Mouse (Mus musculus) liver, embryonic 12.5 days (tissue): ENCODE data around the gene Clic1. TPM values are rescaled to one million over a fixed set of nuclear protein-coding genes. Genes with fewer than 3 reads are reported as not detected.
A peak's percentile ranks its signal among the peaks of the same experiment; 100 is the strongest.
"Not testable (repeated sequence)": the region's sequence is repeated elsewhere in the genome, so short reads cannot be mapped to it uniquely, and the experiment has no call there.

Experiments
- ATAC-seq: fragments of 200-750 bp; cut with Nextera tagmentation; 2 replicates; pipeline ENCODE4 v1.8.0; 2017; ENCODE audit warnings: moderate number of reproducible peaks, mild to moderate bottlenecking, moderate library complexity
- H3K27ac ChIP-seq: fragments of 300-500 bp; sonication (generic); 2 replicates; pipeline ENCODE4 v1.5.1; 2016; ENCODE audit warnings: mild to moderate bottlenecking
- H3K27me3 ChIP-seq: fragments of 300-500 bp; sonication (generic); replicated peaks from 2 replicates; pipeline ENCODE4 v1.6.1; 2016; ENCODE audit warnings: mild to moderate bottlenecking, moderate library complexity
- H3K36me3 ChIP-seq: fragments of 300-500 bp; sonication (generic); 2 replicates; pipeline ENCODE4 v1.6.1; 2016; ENCODE audit warnings: mild to moderate bottlenecking, moderate library complexity
- H3K4me1 ChIP-seq: fragments of 300-500 bp; sonication (generic); 2 replicates; pipeline ENCODE4 v1.6.1; 2016
- H3K4me2 ChIP-seq: fragments of 300-500 bp; sonication (generic); 2 replicates; pipeline ENCODE4 v1.6.1; 2016; ENCODE audit warnings: mild to moderate bottlenecking, moderate library complexity
- H3K4me3 ChIP-seq: fragments of 300-500 bp; sonication (generic); 2 replicates; pipeline ENCODE4 v1.5.1; 2016; ENCODE audit warnings: mild to moderate bottlenecking, moderate library complexity
- H3K9ac ChIP-seq: fragments of 300-500 bp; sonication (generic); 2 replicates; pipeline ENCODE4 v1.6.1; 2016; ENCODE audit warnings: mild to moderate bottlenecking, moderate library complexity
- H3K9me3 ChIP-seq: fragments of 300-500 bp; sonication (generic); replicated peaks from 2 replicates; pipeline ENCODE4 v1.6.1; 2016; ENCODE audit warnings: mild to moderate bottlenecking, moderate library complexity
- WGBS: fragments of 180-500 bp; shearing (Covaris S2); methylation state at CpG from one replicate; pipeline ENCODE4 v1.1.7; 2016; ENCODE audit not compliant: insufficient replicate concordance; 5-methylcytosine and 5-hydroxymethylcytosine counted together
- polyA plus RNA-seq: library from polyadenylated mRNA; unstranded; fragments of >200 nt; fragmentation: Nextera tagmentation; extraction: Ambion mirVana; gene quantifications from 2 replicates; pipeline ENCODE4 v1.2.1, GENCODE M21; 2016

Gene Clic1
- polyA plus RNA-seq: 160 and 162 TPM in 2 replicates

DNA sequence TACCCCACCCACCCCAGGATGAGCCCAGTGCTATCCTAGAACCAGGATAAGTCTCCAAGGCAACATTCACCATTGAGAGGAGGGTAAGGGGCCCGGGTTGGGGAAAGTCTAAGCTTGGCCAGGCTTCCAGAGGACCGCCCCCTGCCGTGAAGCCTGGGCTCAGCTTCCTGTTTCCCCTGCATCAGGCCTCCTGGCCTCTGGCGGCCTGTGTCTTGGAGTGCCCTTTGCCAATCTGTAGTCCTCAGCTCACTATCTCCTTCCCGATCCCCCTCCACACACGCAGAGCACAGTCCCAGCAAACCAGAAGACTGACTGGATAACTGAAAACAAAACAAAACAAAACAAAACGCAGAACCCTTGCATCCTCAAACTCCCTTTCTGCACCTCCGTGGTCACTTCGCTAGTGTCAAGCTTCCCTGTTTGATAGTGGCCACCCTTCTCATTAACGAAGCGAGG is at the start of gene Clic1:
Gene Clic1 (plus strand): TSS at position 406 of the 456 bp plus-strand sequence.
- peak within 1 kb of the TSS; percentile 94 for H3K27ac ChIP-seq
- H3K4me1 ChIP-seq: peaks cover 79% of the 10 kb centered on the region
- peaks cover 26% of the 10 kb centered on the region for H3K36me3 ChIP-seq
- peak within 1 kb of the TSS; percentile 92 for H3K9ac ChIP-seq
- no peaks in the 10 kb centered on the region for H3K9me3 ChIP-seq
- WGBS: 2% methylated on average over 11 of the region's 11 CpGs
- H3K4me2 ChIP-seq: peak within 1 kb of the TSS; percentile 98
- no peak for ATAC-seq
- no peaks in the 10 kb centered on the region for H3K27me3 ChIP-seq
- peak within 1 kb of the TSS; percentile 88 for H3K4me3 ChIP-seq

DNA sequence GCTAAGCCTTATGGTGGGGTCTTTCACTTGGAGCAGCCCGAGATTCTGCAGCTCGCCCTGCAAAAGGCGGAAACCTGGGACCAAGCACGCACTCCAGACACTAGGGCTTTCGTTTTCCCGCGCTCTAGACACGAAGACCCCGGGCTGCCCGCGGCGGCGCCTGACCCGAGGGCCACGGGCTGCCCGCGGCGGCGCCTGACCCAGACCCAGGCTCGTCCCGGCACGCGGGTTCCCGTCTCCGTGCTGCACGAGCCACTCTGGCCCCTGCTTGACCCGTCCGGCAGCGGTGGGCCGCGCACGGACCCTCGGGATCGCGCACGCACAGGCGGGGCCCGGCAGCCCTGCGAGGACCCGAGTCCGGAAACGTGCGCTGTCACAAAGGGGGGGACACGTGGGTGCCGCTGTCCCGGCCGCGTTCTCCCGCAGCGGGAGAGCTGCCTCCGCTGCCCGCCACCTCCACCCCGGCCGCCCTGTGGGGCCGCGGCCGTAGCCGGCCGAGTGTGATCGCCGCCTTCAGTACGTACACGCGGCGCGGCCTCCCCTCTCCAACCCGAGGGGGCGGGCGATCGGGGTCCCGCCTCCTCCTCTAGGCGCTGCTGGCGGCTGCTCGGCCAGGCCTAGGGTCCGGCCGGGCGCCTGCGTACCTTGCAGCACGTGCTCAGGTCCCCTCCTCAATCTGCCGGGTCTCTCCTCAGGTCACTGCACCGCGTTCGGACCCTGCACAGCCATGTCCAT is 48.9 kb upstream of the Clic1 start, which contains the start of gene Vars:
Gene Vars (plus strand): TSS at position 271 of the 735 bp plus-strand sequence.
- peaks cover 61% of the 10 kb centered on the region for H3K36me3 ChIP-seq
- WGBS: under 1% methylated on average over 81 of the region's 83 CpGs
- peak within 1 kb of the TSS; percentile 99 for H3K9ac ChIP-seq
- peaks cover 73% of the 10 kb centered on the region for H3K4me1 ChIP-seq
- peak within 1 kb of the TSS; percentile 99 for H3K4me2 ChIP-seq
- peak; percentile 81 for ATAC-seq
- H3K27me3 ChIP-seq: no peaks in the 10 kb centered on the region
- H3K9me3 ChIP-seq: no peaks in the 10 kb centered on the region; the same call in 1 of the 2 replicates
- H3K4me3 ChIP-seq: peak within 1 kb of the TSS; percentile 97
- H3K27ac ChIP-seq: peak within 1 kb of the TSS; percentile 98

DNA sequence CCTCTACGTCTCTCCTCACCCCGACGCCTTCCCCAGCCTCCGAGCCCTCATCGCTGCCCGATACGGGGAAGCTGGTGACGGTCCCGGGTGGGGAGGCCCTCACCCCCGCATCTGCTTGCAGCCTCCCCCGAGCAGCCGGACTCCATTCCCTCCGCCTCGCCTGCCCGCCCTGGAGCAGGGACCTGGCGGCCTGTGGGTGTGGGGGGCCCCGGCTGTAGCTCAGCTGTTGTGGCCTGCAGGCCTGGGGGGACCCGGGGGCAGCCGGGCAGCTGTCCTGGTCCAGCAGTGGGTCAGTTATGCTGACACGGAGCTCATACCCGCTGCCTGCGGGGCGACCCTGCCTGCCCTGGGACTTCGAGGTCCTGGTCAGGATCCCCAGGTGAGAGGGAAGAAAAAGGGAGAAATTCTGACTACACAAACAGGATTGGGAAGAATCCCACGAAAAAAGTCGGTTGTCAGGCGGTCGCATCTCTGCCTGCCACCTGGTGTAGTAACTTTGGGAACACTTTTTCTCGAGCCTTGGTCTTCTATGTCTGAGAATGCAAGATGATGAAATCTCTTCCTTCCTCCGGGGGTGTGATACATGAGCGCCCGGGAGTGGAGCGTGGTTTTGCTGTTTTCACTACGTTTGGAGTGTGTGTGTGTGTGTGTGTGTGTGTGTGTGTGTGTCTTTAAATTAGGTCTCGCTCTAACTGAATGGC is 48.2 kb upstream of the Clic1 start:
- Histone ChIP-seq H3K4me3 (peak overlapping the region; percentile 97), H3K27me3 (no peaks in the 10 kb centered on the region), H3K36me3 (peaks cover 63% of the 10 kb centered on the region), H3K9ac (peak overlapping the region; percentile 99), H3K4me2 (peak overlapping the region; percentile 99), H3K27ac (peak overlapping the region; percentile 98), H3K9me3 (no peaks in the 10 kb centered on the region; the same call in 1 of the 2 replicates), H3K4me1 (peaks cover 68% of the 10 kb centered on the region)
- WGBS: under 1% methylated on average over 35 of the region's 35 CpGs
- peak; percentile 12; the same call in 1 of the 2 replicates for ATAC-seq

DNA sequence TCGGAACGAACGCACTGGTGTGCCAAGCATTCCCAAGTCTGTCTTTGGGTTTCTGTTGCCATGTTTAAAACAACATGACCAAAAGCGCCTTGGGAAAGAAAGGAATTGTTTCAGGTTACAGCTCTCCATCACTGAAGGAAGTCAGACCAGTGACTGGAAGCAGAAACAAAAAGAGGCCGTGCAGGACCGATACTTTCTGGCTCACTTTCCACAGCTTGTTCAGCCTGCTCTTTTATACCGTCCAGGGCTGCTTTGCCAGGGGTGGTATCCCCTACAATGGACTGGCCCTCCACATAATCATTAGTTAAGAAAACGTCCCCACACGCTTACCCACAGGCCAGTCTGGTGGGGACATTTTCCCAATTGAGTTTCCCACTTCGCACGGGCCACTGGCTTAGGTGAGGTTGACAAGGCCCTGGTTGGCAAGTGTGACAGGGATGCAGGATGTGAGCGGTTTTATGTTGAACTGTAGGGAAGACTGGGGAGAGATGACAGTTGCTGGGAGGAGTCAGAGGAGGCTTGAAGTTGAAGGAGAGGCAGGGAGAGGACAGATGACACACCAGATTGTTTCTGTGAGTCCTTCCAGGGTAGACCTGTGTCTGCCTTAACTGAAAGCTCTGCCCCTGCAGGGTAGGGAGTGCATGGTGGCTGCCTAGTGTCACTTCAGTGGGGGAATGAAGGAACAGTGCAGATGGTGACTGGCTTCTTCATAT is 47.5 kb upstream of the Clic1 start:
- 3% methylated on average over 12 of the region's 12 CpGs for WGBS
- H3K9me3 ChIP-seq: no peaks in the 10 kb centered on the region; the same call in 1 of the 2 replicates
- H3K27ac ChIP-seq: peak overlapping the region; percentile 98
- peaks cover 63% of the 10 kb centered on the region for H3K36me3 ChIP-seq
- peak overlapping the region; percentile 99 for H3K9ac ChIP-seq
- H3K4me1 ChIP-seq: peaks cover 61% of the 10 kb centered on the region
- peak overlapping the region; percentile 99 for H3K4me2 ChIP-seq
- ATAC-seq: peak; percentile 38
- no peaks in the 10 kb centered on the region for H3K27me3 ChIP-seq
- H3K4me3 ChIP-seq: peak overlapping the region; percentile 97

DNA sequence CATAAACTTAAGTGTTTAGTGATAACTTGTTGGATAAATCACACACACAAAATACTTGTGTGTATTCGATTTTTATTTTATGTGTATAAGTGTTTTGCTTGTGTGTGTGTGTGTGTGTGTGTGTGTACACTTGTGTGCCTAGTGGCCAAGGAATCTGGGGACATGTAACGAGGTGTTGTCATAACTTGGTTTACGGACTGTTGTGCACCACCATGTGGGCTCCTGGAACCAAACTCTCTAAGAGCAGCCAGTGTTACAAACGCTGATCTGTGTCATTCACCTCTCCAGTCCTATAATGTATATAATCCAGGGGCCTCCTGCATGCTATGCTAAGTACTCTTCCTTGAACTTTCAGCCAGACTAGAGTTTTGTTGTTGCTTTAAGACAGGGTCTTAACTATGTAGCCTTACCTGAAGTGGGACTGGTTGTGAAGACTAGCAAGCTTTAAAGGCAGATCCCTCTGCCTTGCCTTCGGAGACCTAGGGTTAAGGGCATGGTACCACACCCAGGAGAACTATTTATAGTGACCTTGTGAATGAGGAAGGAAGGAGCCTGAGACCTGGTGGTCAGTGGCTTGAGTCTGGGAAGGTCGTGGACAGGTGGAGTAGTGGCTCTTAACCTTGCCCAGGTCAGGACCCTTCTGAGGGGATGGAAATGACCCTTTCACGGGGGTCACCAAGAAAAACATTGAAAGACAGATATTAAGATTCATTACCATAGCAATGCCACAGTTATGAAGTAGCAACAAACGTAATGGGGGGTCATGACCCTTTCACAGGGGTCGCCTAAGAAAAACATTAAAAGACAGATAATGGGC is 46.5 kb upstream of the Clic1 start:
- peaks cover 52% of the 10 kb centered on the region for H3K4me1 ChIP-seq
- peak overlapping the region; percentile 99 for H3K9ac ChIP-seq
- H3K27me3 ChIP-seq: no peaks in the 10 kb centered on the region
- H3K4me2 ChIP-seq: peak overlapping the region; percentile 99
- no peak for ATAC-seq
- peak overlapping the region; percentile 97 for H3K4me3 ChIP-seq
- peak overlapping the region; percentile 98 for H3K27ac ChIP-seq
- H3K9me3 ChIP-seq: no peaks in the 10 kb centered on the region
- WGBS: 39% methylated on average over 9 of the region's 9 CpGs
- peaks cover 63% of the 10 kb centered on the region for H3K36me3 ChIP-seq

DNA sequence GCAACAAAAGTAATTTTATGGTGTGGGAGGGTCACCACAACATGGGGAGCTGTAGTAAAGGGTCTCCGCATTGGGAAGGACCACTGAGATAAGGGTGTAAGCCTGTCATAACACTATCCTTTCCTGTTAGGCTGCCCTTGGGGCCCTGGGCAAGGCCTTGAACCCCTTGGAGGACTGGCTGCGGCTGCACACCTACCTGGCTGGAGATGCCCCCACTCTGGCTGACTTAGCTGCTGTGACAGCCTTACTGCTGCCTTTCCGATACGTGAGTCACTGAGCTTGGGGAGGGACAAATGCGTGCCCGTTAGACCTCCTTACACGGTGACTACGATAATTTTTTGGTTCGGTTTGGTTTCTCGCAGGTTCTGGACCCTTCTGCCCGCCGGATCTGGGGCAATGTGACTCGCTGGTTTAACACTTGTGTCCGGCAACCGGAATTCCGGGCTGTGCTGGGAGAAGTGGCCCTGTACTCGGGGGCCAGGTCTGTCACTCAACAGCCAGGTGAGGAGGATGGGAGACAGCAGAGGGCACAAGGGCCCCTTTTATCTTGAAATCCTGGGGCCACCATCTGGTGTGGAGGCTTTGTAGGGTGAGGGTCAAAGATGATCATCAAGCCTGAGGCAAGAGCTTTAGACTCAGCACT is 45.6 kb upstream of the Clic1 start:
- peaks cover 63% of the 10 kb centered on the region for H3K36me3 ChIP-seq
- peak overlapping the region; percentile 61 for H3K27ac ChIP-seq
- 81% methylated on average over 17 of the region's 17 CpGs for WGBS
- H3K9me3 ChIP-seq: no peaks in the 10 kb centered on the region
- H3K4me2 ChIP-seq: peak overlapping the region; percentile 99
- peaks cover 42% of the 10 kb centered on the region for H3K4me1 ChIP-seq
- no peak for ATAC-seq
- H3K4me3 ChIP-seq: no peak overlapping the region
- H3K9ac ChIP-seq: peak overlapping the region; percentile 99; the same call in 1 of the 2 replicates
- H3K27me3 ChIP-seq: no peaks in the 10 kb centered on the region

DNA sequence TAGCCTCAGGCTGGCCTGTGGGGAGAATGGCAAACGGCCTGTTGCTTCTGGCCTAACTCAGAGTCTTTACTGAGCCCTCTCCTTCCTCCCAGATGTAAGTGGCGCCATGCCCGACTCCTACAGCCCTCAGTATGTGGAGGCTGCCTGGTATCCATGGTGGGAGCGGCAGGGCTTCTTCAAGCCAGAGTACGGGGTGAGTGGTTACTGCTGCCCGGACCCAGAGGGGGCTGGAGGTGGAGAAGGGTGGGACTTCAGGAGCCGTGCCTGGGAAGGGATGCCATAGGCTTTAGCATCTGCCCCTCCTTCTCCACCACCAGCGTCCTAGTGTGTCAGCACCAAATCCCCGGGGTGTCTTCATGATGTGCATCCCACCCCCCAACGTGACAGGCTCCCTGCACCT is 44.6 kb upstream of the Clic1 start:
- 88% methylated on average over 10 of the region's 10 CpGs for WGBS
- ATAC-seq: no peak

DNA sequence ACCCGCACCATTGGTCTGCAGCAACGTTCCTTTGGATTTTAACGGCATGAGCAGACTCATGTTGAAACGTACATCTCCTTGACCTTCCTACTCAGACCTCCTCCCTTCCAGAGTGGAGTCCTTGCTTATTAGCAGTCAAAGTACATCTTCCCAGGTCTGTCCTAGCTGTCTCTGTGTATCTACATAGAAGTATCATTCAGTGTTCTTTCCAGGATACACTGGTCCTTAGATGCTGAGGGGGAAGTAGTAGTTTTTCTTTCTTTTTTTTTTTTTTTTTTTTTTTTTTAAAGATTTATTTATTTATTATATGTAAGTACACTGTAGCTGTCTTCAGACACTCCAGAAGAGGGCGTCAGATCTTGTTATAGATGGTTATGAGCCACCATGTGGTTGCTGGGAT is 43.9 kb upstream of the Clic1 start:
- WGBS: 88% methylated on average over 4 of the region's 5 CpGs
- H3K9me3 ChIP-seq, H3K4me3 ChIP-seq, H3K27me3 ChIP-seq, H3K9ac ChIP-seq, ATAC-seq, H3K4me2 ChIP-seq, H3K27ac ChIP-seq: not testable (repeated sequence)
- peaks cover 78% of the 10 kb centered on the region for H3K36me3 ChIP-seq
- H3K4me1 ChIP-seq: peaks cover 33% of the 10 kb centered on the region

More for the DNA sequence above, 44.6 kb upstream of the Clic1 start:
- Histone ChIP-seq H3K36me3 (peaks cover 70% of the 10 kb centered on the region), H3K4me3 (no peak overlapping the region), H3K27ac (peak overlapping the region; percentile 61; the same call in 1 of the 2 replicates), H3K4me2 (0 out of 2 replicates have a peak overlapping the region, but pooled peaks have one; percentile 99), H3K27me3 (no peaks in the 10 kb centered on the region), H3K4me1 (peaks cover 33% of the 10 kb centered on the region), H3K9me3 (no peaks in the 10 kb centered on the region), H3K9ac (0 out of 2 replicates have a peak overlapping the region, but pooled peaks have one; percentile 13)

DNA sequence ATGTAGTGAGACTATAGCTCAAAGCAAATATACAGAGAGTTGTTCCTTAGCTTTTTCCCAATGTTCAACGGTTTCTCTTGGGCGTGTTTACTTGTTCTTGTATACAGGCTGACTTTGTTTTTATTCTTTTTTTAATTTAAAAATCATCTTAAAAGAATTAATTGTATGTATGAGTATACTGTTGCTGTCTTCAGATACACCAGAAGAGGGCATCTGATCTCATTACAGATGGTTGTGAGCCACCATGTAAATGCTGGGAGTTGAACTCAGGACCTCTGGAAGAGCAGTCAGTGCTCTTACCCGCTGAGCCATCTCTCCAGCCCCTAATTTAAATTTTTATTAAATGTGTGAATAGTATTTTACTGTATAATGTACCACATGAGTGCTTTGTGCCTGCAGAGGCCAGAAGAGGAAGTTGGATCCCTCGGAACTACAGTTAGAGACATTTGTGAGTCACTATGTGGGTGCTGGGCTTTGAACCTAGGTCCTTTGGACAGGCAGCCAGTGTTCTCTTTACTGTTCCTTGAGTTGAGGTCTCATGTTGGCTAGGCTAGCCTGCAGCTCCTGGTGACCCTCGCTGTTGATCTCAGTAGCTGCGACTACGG is 42.3 kb upstream of the Clic1 start:
- H3K36me3 ChIP-seq: peaks cover 94% of the 10 kb centered on the region
- H3K27me3 ChIP-seq: no peaks in the 10 kb centered on the region
- peaks cover 27% of the 10 kb centered on the region for H3K4me1 ChIP-seq
- H3K4me3 ChIP-seq: no peak overlapping the region
- H3K9ac ChIP-seq: no peak overlapping the region
- ATAC-seq: no peak
- H3K27ac ChIP-seq: no peak overlapping the region
- whole genome bisulfite sequencing: 90% methylated on average over 7 of the region's 7 CpGs
- no peaks in the 10 kb centered on the region for H3K9me3 ChIP-seq
- no peak overlapping the region for H3K4me2 ChIP-seq

DNA sequence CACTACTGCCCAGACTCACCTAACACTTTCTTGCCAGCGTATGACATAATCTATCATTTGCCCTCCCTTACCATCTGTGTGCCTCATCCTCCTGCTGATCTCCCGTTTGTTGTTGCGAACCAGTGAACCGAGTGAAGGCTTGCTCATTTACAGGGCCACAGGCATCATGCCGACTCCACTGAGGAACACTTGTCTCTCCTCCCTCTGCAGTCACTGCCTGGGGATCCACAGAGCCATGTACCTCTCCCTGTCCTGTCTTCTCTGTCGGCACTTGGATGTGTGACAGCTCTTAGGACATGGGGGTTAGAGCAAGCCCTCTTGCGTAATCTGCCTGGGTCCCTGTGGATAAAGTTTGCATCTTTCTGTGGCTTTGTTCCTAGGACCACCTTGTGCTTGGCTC is 40.2 kb upstream of the Clic1 start:
- Histone ChIP-seq H3K9ac (no peak overlapping the region), H3K36me3 (peaks cover 99% of the 10 kb centered on the region), H3K27ac (no peak overlapping the region), H3K4me3 (no peak overlapping the region), H3K9me3 (no peaks in the 10 kb centered on the region), H3K4me2 (no peak overlapping the region), H3K4me1 (peaks cover 6% of the 10 kb centered on the region), H3K27me3 (no peaks in the 10 kb centered on the region)
- WGBS: 83% methylated on average over 7 of the region's 7 CpGs
- ATAC-seq: no peak
